16 mouse cellular contexts compared by ENCODE assay signal in the genomic region with DNA sequence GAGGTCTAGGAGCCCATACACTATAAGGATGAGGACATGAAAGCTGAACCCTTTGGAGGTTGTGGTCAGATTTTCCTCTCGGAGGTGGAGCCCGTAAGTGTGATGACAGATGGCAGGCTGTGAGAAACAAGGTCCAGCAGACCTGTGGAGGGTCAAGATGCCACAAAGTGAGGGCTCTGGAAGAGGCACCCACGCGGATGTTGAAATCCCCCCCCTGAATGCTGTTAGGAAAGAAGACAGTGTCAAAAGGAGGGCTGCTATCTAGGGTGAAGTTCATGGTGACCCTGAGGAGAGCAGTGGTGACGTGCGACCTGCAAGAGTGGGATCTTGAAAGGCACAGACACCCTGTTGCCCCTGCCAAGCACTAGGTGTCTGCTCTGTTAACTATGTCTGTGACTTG.
DNase-seq lines count a peak whose midpoint lies in the region; ATAC-seq and TF ChIP-seq lines count a peak whose summit lies in the region.
"Had no signal": no experiment of that assay in that cellular context is flagged by ENCODE, and none has a peak within 500 bp of the region (broad histone marks: within the 10 kb centered on the region; RNA-seq: fewer than 3 reads in every experiment).

No protein-coding gene starts in this region.

- 36% methylated on average over 6 of the region's 6 CpGs for WGBS in heart, embryonic 12.5 days
- WGBS in heart, embryonic 16.5 days, result 36% methylated on average over 6 of the region's 6 CpGs

- peaks cover 46% of the 10 kb centered on the region for H3K4me1 ChIP-seq in heart, embryonic 12.5 days (replicated peaks)
- H3K4me1 ChIP-seq in heart, embryonic 16.5 days (ENCODE audit: control insufficient read depth, insufficient read depth, low read length), result peaks cover 11% of the 10 kb centered on the region
- H3K4me1 ChIP-seq in testis, adult 2 months (ENCODE audit: control insufficient read depth, insufficient read depth, low read length), result peaks cover 2% of the 10 kb centered on the region; the same call in 1 of the 2 replicates
- H3K4me1 ChIP-seq: forebrain, embryonic 12.5 days; hindbrain, embryonic 15.5 days had no signal

- peak; percentile 44 for ATAC-seq in heart, embryonic 12.5 days (ENCODE audit: insufficient number of reproducible peaks, low FRiP score)
- ATAC-seq in heart, embryonic 16.5 days (replicated peaks; ENCODE audit: extremely low read depth, insufficient read depth, low FRiP score), result 0 out of 2 replicates have a peak, but pooled peaks have one; percentile 12
- ATAC-seq: forebrain, embryonic 16.5 days had no signal

- H3K9ac ChIP-seq in heart, embryonic 12.5 days, result no peak overlapping the region
- no peak overlapping the region for H3K9ac ChIP-seq in heart, embryonic 16.5 days (ENCODE audit: low read length)
- H3K9ac ChIP-seq: embryonic facial prominence, embryonic 13.5 days; forebrain, embryonic 12.5 days; hindbrain, embryonic 15.5 days had no signal

- H3K9me3 ChIP-seq in heart, embryonic 12.5 days (replicated peaks), result no peaks in the 10 kb centered on the region
- H3K9me3 ChIP-seq in heart, embryonic 16.5 days (replicated peaks; ENCODE audit: control insufficient read depth, low read length), result no peaks in the 10 kb centered on the region
- H3K9me3 ChIP-seq: embryonic facial prominence, embryonic 13.5 days; forebrain, embryonic 12.5 days; hindbrain, embryonic 15.5 days had no signal

- no peak for DNase-seq in heart, postnatal 36 days
- DNase-seq in heart, postnatal 10 days, result no peak
- no peak for DNase-seq in testis, postnatal 10 days (ENCODE audit: low spot score)
- no peak for DNase-seq in thymus, postnatal 0 days (ENCODE audit: low spot score)
- DNase-seq: adrenal gland, adult 2 months; adrenal gland, postnatal 25 days; cerebellum, adult 9-11 months; gastrocnemius, postnatal 14 days; kidney, adult 11 months had no signal

- H3K27ac ChIP-seq in heart, embryonic 12.5 days (ENCODE audit: poor library complexity, severe bottlenecking), result peak overlapping the region; percentile 71
- peak overlapping the region; percentile 41; the same call in 1 of the 2 replicates for H3K27ac ChIP-seq in heart, embryonic 16.5 days (ENCODE audit: low read length)
- H3K27ac ChIP-seq in testis, adult 2 months (ENCODE audit: control insufficient read depth, insufficient read depth, low read depth, low read length), result 0 out of 2 replicates have a peak overlapping the region, but pooled peaks have one; percentile 11
- H3K27ac ChIP-seq: embryonic facial prominence, embryonic 13.5 days; forebrain, embryonic 12.5 days; hindbrain, embryonic 15.5 days had no signal

- H3K36me3 ChIP-seq in heart, embryonic 12.5 days, result no peaks in the 10 kb centered on the region
- no peaks in the 10 kb centered on the region for H3K36me3 ChIP-seq in heart, embryonic 16.5 days (ENCODE audit: control insufficient read depth, insufficient read depth)
- H3K36me3 ChIP-seq in testis, adult 2 months (ENCODE audit: control insufficient read depth, insufficient read depth, low read length), result no peaks in the 10 kb centered on the region
- H3K36me3 ChIP-seq: embryonic facial prominence, embryonic 13.5 days; forebrain, embryonic 12.5 days; hindbrain, embryonic 15.5 days had no signal

- no peak overlapping the region for H3K4me3 ChIP-seq in heart, embryonic 12.5 days
- H3K4me3 ChIP-seq in heart, embryonic 16.5 days (ENCODE audit: low read length), result no peak overlapping the region
- no peak overlapping the region for H3K4me3 ChIP-seq in testis, adult 2 months (ENCODE audit: control insufficient read depth, low read depth, low read length)
- H3K4me3 ChIP-seq: embryonic facial prominence, embryonic 13.5 days; forebrain, embryonic 12.5 days; hindbrain, embryonic 15.5 days had no signal

- H3K27me3 ChIP-seq in heart, embryonic 12.5 days (replicated peaks), result no peaks in the 10 kb centered on the region
- H3K27me3 ChIP-seq in heart, embryonic 16.5 days (ENCODE audit: control insufficient read depth, insufficient read depth, low read length), result no peaks in the 10 kb centered on the region
- H3K27me3 ChIP-seq in testis, adult 2 months (ENCODE audit: control insufficient read depth, insufficient read depth, low read length), result no peaks in the 10 kb centered on the region
- H3K27me3 ChIP-seq: embryonic facial prominence, embryonic 13.5 days; hindbrain, embryonic 15.5 days had no signal

- no peak for TF ChIP-seq CTCF in testis, adult 2 months (IDR thresholded peaks at IDR 0.05; ENCODE audit: control insufficient read depth, insufficient read depth, insufficient replicate concordance, low read depth, low read length)

- H3K4me2 ChIP-seq in heart, embryonic 12.5 days, result no peak overlapping the region
- no peak overlapping the region for H3K4me2 ChIP-seq in heart, embryonic 16.5 days (ENCODE audit: low read depth, low read length)
- H3K4me2 ChIP-seq: embryonic facial prominence, embryonic 13.5 days; forebrain, embryonic 12.5 days; hindbrain, embryonic 15.5 days had no signal

- TF ChIP-seq POLR2A in testis, adult 2 months (IDR thresholded peaks at IDR 0.05; ENCODE audit: control insufficient read depth, low read depth, low read length), result no peak

- intact Hi-C loops in heart, postnatal 36 days (cut with DNase I), result loop anchor here (5.0 kb wide), 1 partner anchor 146 kb away; a partner anchor contains a TSS
- intact Hi-C loops in heart, postnatal 10 days (cut with DNase I), result loop anchor here (5.0 kb wide), 1 partner anchor 146 kb away; a partner anchor contains a TSS

Comparison
In these comparisons a context has a peak if more than half of its experiments do, and no peak if none do; other contexts are left out.
1. H3K27ac ChIP-seq: peak in every context shown above with its lines; median percentile 71 in heart, embryonic 12.5 days; 41 in heart, embryonic 16.5 days; 11 in testis, adult 2 months.